Mouse (Mus musculus): ENCODE measurements around the gene Fer.

The Fer gene

GRCm38 (mm10) chr17:63980167-63980566 lies 117.3 kb downstream of the Fer start:
- no peak for DNase-seq

GRCm38 (mm10) chr17:63988710-63989109 lies 125.8 kb downstream of the Fer start:
- DNase-seq: no peak

GRCm38 (mm10) chr17:63991160-63991559 lies 128.3 kb downstream of the Fer start:
- DNase-seq: no peak

GRCm38 (mm10) chr17:63995921-63996320 lies 133.1 kb downstream of the Fer start:
- DNase-seq: no peak

GRCm38 (mm10) chr17:63997643-63998042 lies 134.8 kb downstream of the Fer start:
- no peak for DNase-seq

GRCm38 (mm10) chr17:64003444-64003843 lies 140.6 kb downstream of the Fer start:
- peak; percentile 90 for DNase-seq

- DNase-seq: no peak
Observed at GRCm38 (mm10) chr17:64005575-64006249, 142.8 kb downstream of the Fer start.

GRCm38 (mm10) chr17:64016606-64017005 lies 153.7 kb downstream of the Fer start:
- DNase-seq: no peak

- DNase-seq: no peak
Observed at GRCm38 (mm10) chr17:64018240-64018639, 155.4 kb downstream of the Fer start.

- DNase-seq: no peak
Observed at GRCm38 (mm10) chr17:64018870-64019269, 156.0 kb downstream of the Fer start.

GRCm38 (mm10) chr17:64019646-64020045 lies 156.8 kb downstream of the Fer start:
- DNase-seq: no peak

- no peak for DNase-seq
Observed at GRCm38 (mm10) chr17:64026485-64026884, 163.6 kb downstream of the Fer start.

GRCm38 (mm10) chr17:64041771-64042170 lies 178.9 kb downstream of the Fer start:
- no peak for DNase-seq

- no peak for DNase-seq
Observed at GRCm38 (mm10) chr17:64045326-64045725, 182.5 kb downstream of the Fer start.

- no peak for DNase-seq
Observed at GRCm38 (mm10) chr17:64046557-64046956, 183.7 kb downstream of the Fer start.

GRCm38 (mm10) chr17:64050911-64051310 lies 188.0 kb downstream of the Fer start:
- no peak for DNase-seq

GRCm38 (mm10) chr17:64053636-64054035 lies 190.8 kb downstream of the Fer start:
- no peak for DNase-seq

- no peak for DNase-seq
Observed at GRCm38 (mm10) chr17:64060529-64060928, 197.7 kb downstream of the Fer start.

- no peak for DNase-seq
Observed at GRCm38 (mm10) chr17:64065243-64065642, 202.4 kb downstream of the Fer start.

- no peak for DNase-seq
Observed at GRCm38 (mm10) chr17:64077392-64077791, 214.5 kb downstream of the Fer start.

- no peak for DNase-seq
Observed at GRCm38 (mm10) chr17:64084751-64085150, 221.9 kb downstream of the Fer start.

- no peak for DNase-seq
Observed at GRCm38 (mm10) chr17:64085493-64085892, 222.6 kb downstream of the Fer start.

GRCm38 (mm10) chr17:64086875-64087608 lies 224.2 kb downstream of the Fer start:
- DNase-seq: no peak

- DNase-seq: no peak
Observed at GRCm38 (mm10) chr17:64087871-64088270, 225.0 kb downstream of the Fer start.

- peak; percentile 22 for DNase-seq
Observed at GRCm38 (mm10) chr17:64093716-64094115, 230.9 kb downstream of the Fer start.
